Mouse (Mus musculus): ENCODE data around the gene 8030474K03Rik. TPM values are rescaled to one million over a fixed set of nuclear protein-coding genes. Genes with fewer than 3 reads are reported as not detected.
"Not testable (repeated sequence)": the region's sequence is repeated elsewhere in the genome, so short reads cannot be mapped to it uniquely, and the experiment has no call there.

8030474K03Rik gene
- polyA plus RNA-seq, 1 experiment = not detected

DNA sequence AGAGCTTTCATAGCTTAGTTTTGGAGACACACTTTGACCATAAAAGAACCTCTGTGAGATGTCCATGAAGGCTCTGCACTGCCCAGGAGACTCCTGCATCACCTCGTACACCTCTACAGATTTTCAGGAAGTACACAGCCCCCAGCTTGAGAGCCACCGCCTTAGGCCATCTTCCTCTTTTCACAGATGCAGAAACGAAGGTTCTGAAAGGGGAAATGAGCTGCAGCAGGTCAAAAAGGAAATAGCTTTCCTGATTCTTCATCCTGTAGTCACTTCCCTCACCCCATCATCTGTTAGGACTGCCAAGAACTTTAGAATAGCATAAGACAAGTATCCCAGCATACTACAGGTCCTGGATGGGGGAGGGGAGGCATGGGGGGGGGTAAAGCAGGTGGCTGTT, 24.1 kb upstream of the 8030474K03Rik start:
- peak; percentile 20 to 42 for DNase-seq (ENCODE audit: low read depth in 1 of 2, low spot score in 2 of 2)
- no peaks in the 10 kb centered on the region for H3K36me3 ChIP-seq (ENCODE audit: control insufficient read depth, insufficient read depth, low read length)
- peaks cover 6% of the 10 kb centered on the region; the same call in 1 of the 2 replicates for H3K4me1 ChIP-seq (ENCODE audit: control insufficient read depth, insufficient read depth, insufficient read length)
- TF ChIP-seq POLR2A (IDR thresholded peaks at IDR 0.05; ENCODE audit: low read depth, low read length) (no peak), CTCF (IDR thresholded peaks at IDR 0.05; ENCODE audit: extremely low read depth, insufficient read depth, insufficient read length, insufficient replicate concordance) (no peak)
- H3K27ac ChIP-seq (ENCODE audit: insufficient read depth, low read length) = peak overlapping the region; percentile 46; the same call in 1 of the 2 replicates
- no peaks in the 10 kb centered on the region for H3K27me3 ChIP-seq (ENCODE audit: control insufficient read depth, insufficient read depth, low read length)
- H3K4me3 ChIP-seq (ENCODE audit: extremely low read depth, insufficient read depth, insufficient read length) = no peak overlapping the region
- WGBS = 9% methylated on average over 3 of the region's 3 CpGs

- Histone ChIP-seq H3K36me3 (ENCODE audit: control insufficient read depth, insufficient read depth, low read length) (no peaks in the 10 kb centered on the region), H3K27me3 (ENCODE audit: control insufficient read depth, insufficient read depth, low read length) (no peaks in the 10 kb centered on the region), H3K4me3 (ENCODE audit: extremely low read depth, insufficient read depth, insufficient read length) (no peak overlapping the region), H3K27ac (ENCODE audit: insufficient read depth, low read length) (no peak overlapping the region), H3K4me1 (ENCODE audit: control insufficient read depth, insufficient read depth, insufficient read length) (peaks cover 6% of the 10 kb centered on the region; the same call in 1 of the 2 replicates)
- peak; percentile 31 to 57 for DNase-seq (ENCODE audit: low read depth in 1 of 2, low spot score in 2 of 2)
- TF ChIP-seq CTCF (IDR thresholded peaks at IDR 0.05; ENCODE audit: extremely low read depth, insufficient read depth, insufficient read length, insufficient replicate concordance) (peak; percentile 27; the same call in 1 of the 2 replicates), POLR2A (IDR thresholded peaks at IDR 0.05; ENCODE audit: low read depth, low read length) (no peak)
- 41% methylated on average over 5 of the region's 5 CpGs for WGBS
These were observed 22.4 kb upstream of the 8030474K03Rik start for GRCm38 (mm10) chrX:101772035-101772434.

- Histone ChIP-seq H3K36me3 (ENCODE audit: control insufficient read depth, insufficient read depth, low read length) (no peaks in the 10 kb centered on the region), H3K4me1 (ENCODE audit: control insufficient read depth, insufficient read depth, insufficient read length) (no peaks in the 10 kb centered on the region), H3K27me3 (ENCODE audit: control insufficient read depth, insufficient read depth, low read length) (no peaks in the 10 kb centered on the region), H3K4me3 (ENCODE audit: extremely low read depth, insufficient read depth, insufficient read length) (no peak overlapping the region), H3K27ac (ENCODE audit: insufficient read depth, low read length) (no peak overlapping the region)
- TF ChIP-seq POLR2A (IDR thresholded peaks at IDR 0.05; ENCODE audit: low read depth, low read length) = no peak
- TF ChIP-seq CTCF (IDR thresholded peaks at IDR 0.05; ENCODE audit: extremely low read depth, insufficient read depth, insufficient read length, insufficient replicate concordance) = peak; percentile 32; the same call in 1 of the 2 replicates
- 55% methylated on average over 4 of the region's 4 CpGs for WGBS
- peak in 1 of 2 experiments; percentile 19 for DNase-seq (ENCODE audit: low read depth in 1 of 2, low spot score in 2 of 2)
These were observed 2.9 kb upstream of the 8030474K03Rik start for GRCm38 (mm10) chrX:101791551-101791950.

- 36% methylated on average over 2 of the region's 2 CpGs for WGBS
- no peak for DNase-seq (ENCODE audit: low read depth in 1 of 2, low spot score in 2 of 2)
These were observed 11.1 kb downstream of the 8030474K03Rik start for GRCm38 (mm10) chrX:101805512-101805911.

DNA sequence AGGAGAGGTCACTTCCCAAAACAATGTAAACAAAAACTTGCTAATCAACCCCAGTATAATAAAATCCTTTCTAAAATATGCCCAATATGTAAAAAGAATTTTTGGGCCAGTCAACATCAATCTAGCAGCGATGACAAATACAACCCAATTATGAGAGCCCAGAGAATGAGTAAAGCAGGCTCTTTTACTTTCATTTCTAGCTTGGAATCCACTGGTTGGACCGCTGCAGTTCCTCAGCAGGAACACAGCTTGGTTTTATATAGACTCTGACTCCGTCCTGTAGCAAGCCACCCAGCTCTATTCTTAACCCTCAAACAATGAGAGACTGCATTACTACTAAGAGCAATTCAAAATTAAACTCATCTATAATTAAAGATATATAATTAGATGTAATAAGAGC, 17.3 kb downstream of the 8030474K03Rik start:
- Histone ChIP-seq H3K36me3 (ENCODE audit: control insufficient read depth, insufficient read depth, low read length) (no peaks in the 10 kb centered on the region), H3K4me1 (ENCODE audit: control insufficient read depth, insufficient read depth, insufficient read length) (no peaks in the 10 kb centered on the region), H3K27ac (ENCODE audit: insufficient read depth, low read length) (no peak overlapping the region), H3K4me3 (ENCODE audit: extremely low read depth, insufficient read depth, insufficient read length) (no peak overlapping the region), H3K27me3 (ENCODE audit: control insufficient read depth, insufficient read depth, low read length) (no peaks in the 10 kb centered on the region)
- WGBS = 32% methylated on average over 3 of the region's 3 CpGs
- no peak for TF ChIP-seq CTCF (IDR thresholded peaks at IDR 0.05; ENCODE audit: extremely low read depth, insufficient read depth, insufficient read length, insufficient replicate concordance)
- TF ChIP-seq POLR2A (IDR thresholded peaks at IDR 0.05; ENCODE audit: low read depth, low read length) = no peak
- DNase-seq (ENCODE audit: low read depth in 1 of 2, low spot score in 2 of 2) = no peak

More at GRCm38 (mm10) chrX:101805512-101805911, 11.1 kb downstream of the 8030474K03Rik start:
- Histone ChIP-seq H3K4me3 (ENCODE audit: extremely low read depth, insufficient read depth, insufficient read length) (no peak overlapping the region), H3K27ac (ENCODE audit: insufficient read depth, low read length) (no peak overlapping the region), H3K36me3 (ENCODE audit: control insufficient read depth, insufficient read depth, low read length) (no peaks in the 10 kb centered on the region), H3K4me1 (ENCODE audit: control insufficient read depth, insufficient read depth, insufficient read length) (no peaks in the 10 kb centered on the region), H3K27me3 (ENCODE audit: control insufficient read depth, insufficient read depth, low read length) (no peaks in the 10 kb centered on the region)
- TF ChIP-seq CTCF (IDR thresholded peaks at IDR 0.05; ENCODE audit: extremely low read depth, insufficient read depth, insufficient read length, insufficient replicate concordance) (no peak), POLR2A (IDR thresholded peaks at IDR 0.05; ENCODE audit: low read depth, low read length) (no peak)

GRCm38 (mm10) chrX:101819163-101819562, 24.7 kb downstream of the 8030474K03Rik start:
- H3K27ac ChIP-seq (ENCODE audit: insufficient read depth, low read length) = no peak overlapping the region
- DNase-seq (ENCODE audit: low read depth in 1 of 2, low spot score in 2 of 2) = no peak
- H3K4me1 ChIP-seq (ENCODE audit: control insufficient read depth, insufficient read depth, insufficient read length) = no peaks in the 10 kb centered on the region
- H3K27me3 ChIP-seq (ENCODE audit: control insufficient read depth, insufficient read depth, low read length) = no peaks in the 10 kb centered on the region
- no peaks in the 10 kb centered on the region for H3K36me3 ChIP-seq (ENCODE audit: control insufficient read depth, insufficient read depth, low read length)
- no peak overlapping the region for H3K4me3 ChIP-seq (ENCODE audit: extremely low read depth, insufficient read depth, insufficient read length)
- TF ChIP-seq POLR2A (IDR thresholded peaks at IDR 0.05; ENCODE audit: low read depth, low read length) (no peak), CTCF (IDR thresholded peaks at IDR 0.05; ENCODE audit: extremely low read depth, insufficient read depth, insufficient read length, insufficient replicate concordance) (no peak)
- WGBS = 55% methylated on average over 1 of the region's 1 CpGs

GRCm38 (mm10) chrX:101819980-101820379, 25.5 kb downstream of the 8030474K03Rik start:
- not testable (repeated sequence) for DNase-seq (ENCODE audit: low read depth in 1 of 2, low spot score in 2 of 2); H3K27ac ChIP-seq (ENCODE audit: insufficient read depth, low read length); H3K4me1 ChIP-seq (ENCODE audit: control insufficient read depth, insufficient read depth, insufficient read length); H3K27me3 ChIP-seq (ENCODE audit: control insufficient read depth, insufficient read depth, low read length); H3K36me3 ChIP-seq (ENCODE audit: control insufficient read depth, insufficient read depth, low read length); H3K4me3 ChIP-seq (ENCODE audit: extremely low read depth, insufficient read depth, insufficient read length)

All from spleen, adult 2 months (tissue).